Mouse (Mus musculus) lung, postnatal 0 days (tissue): ENCODE results near the gene Mlst8. TPM values are rescaled to one million over a fixed set of nuclear protein-coding genes. Genes with fewer than 3 reads are reported as not detected.

Experiments used
- ATAC-seq: fragments of 200-750 bp; cut with Nextera tagmentation; 2 replicates; pipeline ENCODE4 v1.8.0; 2017; ENCODE audit warnings: moderate library complexity
- DNase-seq: peaks from one replicate; pipeline ENCODE4 v3.0.0-alpha.2; 2016; ENCODE audit warnings: low spot score
- H3K27ac ChIP-seq: fragments of 300-500 bp; sonication (generic); 2 replicates; pipeline ENCODE4 v1.5.1; 2014; ENCODE audit warnings: antibody characterized with exemption, mild to moderate bottlenecking, low read length, mixed read lengths
- H3K27me3 ChIP-seq: fragments of 300-500 bp; sonication (generic); replicated peaks from 2 replicates; pipeline ENCODE4 v1.6.1; 2014; ENCODE audit warnings: low read length, mixed read lengths; ENCODE audit not compliant: insufficient read depth
- H3K36me3 ChIP-seq: fragments of 300-500 bp; sonication (generic); 2 replicates; pipeline ENCODE4 v1.6.1; 2014; ENCODE audit warnings: low read length, mixed read lengths; ENCODE audit not compliant: insufficient read depth
- H3K4me1 ChIP-seq: fragments of 300-500 bp; sonication (generic); 2 replicates; pipeline ENCODE4 v1.6.1; 2014; ENCODE audit warnings: antibody characterized with exemption, low read depth, low read length, mixed read lengths; ENCODE audit not compliant: insufficient read depth
- H3K4me2 ChIP-seq: fragments of 300-500 bp; sonication (generic); replicated peaks from 2 replicates; pipeline ENCODE4 v1.6.1; 2014; ENCODE audit warnings: low read depth, mild to moderate bottlenecking, low read length, moderate library complexity, mixed read lengths
- H3K4me3 ChIP-seq: fragments of 300-500 bp; sonication (generic); 2 replicates; pipeline ENCODE4 v1.5.1; 2014; ENCODE audit warnings: low read depth, low read length
- H3K9ac ChIP-seq: fragments of 300-500 bp; sonication (generic); replicated peaks from 2 replicates; pipeline ENCODE4 v1.6.1; 2014; ENCODE audit warnings: low read depth, mild to moderate bottlenecking
- H3K9me3 ChIP-seq: fragments of 300-500 bp; sonication (generic); 2 replicates; pipeline ENCODE4 v1.6.1; 2016; ENCODE audit warnings: low read length, mixed read lengths
- CTCF ChIP-seq: IDR thresholded peaks from 2 replicates; pipeline ENCODE4 v1.5.1; 2016; ENCODE audit warnings: antibody characterized with exemption, mild to moderate bottlenecking
- EP300 ChIP-seq: IDR thresholded peaks from 2 replicates; pipeline ENCODE4 v1.6.1; 2016; ENCODE audit warnings: antibody characterized with exemption, mild to moderate bottlenecking, control low read depth
- WGBS: fragments of 180-500 bp; shearing (Covaris S2); extraction: QIAGEN DNeasy Blood & Tissue Kit; methylation state at CpG from one replicate; pipeline ENCODE4 v1.1.7; 2014; 5-methylcytosine and 5-hydroxymethylcytosine counted together
- polyA plus RNA-seq: library from polyadenylated mRNA; unstranded; fragments of >200 nt; fragmentation: Nextera tagmentation; extraction: Ambion mirVana; gene quantifications from 2 replicates; pipeline ENCODE4 v1.2.1, GENCODE M21; 2015

Gene Mlst8
- polyA plus RNA-seq, 1 experiment from 2014 or later, result 14.4 TPM

GRCm38 (mm10) chr17:24424489-24424888 lies 54.4 kb downstream of the Mlst8 start:
- Histone ChIP-seq H3K4me3 (no peak overlapping the region), H3K9ac (no peak overlapping the region), H3K4me2 (no peak overlapping the region), H3K4me1 (no peaks in the 10 kb centered on the region; the same call in 1 of the 2 replicates), H3K9me3 (no peaks in the 10 kb centered on the region), H3K27ac (no peak overlapping the region), H3K27me3 (no peaks in the 10 kb centered on the region), H3K36me3 (peaks cover 14% of the 10 kb centered on the region; the same call in 1 of the 2 replicates)
- DNase-seq, result no peak
- no peak for TF ChIP-seq CTCF
- no peak for TF ChIP-seq EP300
- no peak for ATAC-seq
- 95% methylated on average over 5 of the region's 5 CpGs for WGBS

Other genes starting within 250 kb of the Mlst8 start
- gene Ccnf, start 227.6 kb downstream of the Mlst8 start, polyA plus RNA-seq, result 2.8 and 4.5 TPM in 2 replicates
- 1.5 and 1.7 TPM in 2 replicates for gene Abca17, start 128.0 kb downstream of the Mlst8 start, polyA plus RNA-seq
- 66.4 and 71.5 TPM in 2 replicates for gene Abca3, start 127.1 kb downstream of the Mlst8 start, polyA plus RNA-seq
- 99.6 and 109 TPM in 2 replicates for gene Rnps1, start 64.5 kb downstream of the Mlst8 start, polyA plus RNA-seq
- 81.7 and 92.6 TPM in 2 replicates for gene Eci1, start 52.4 kb downstream of the Mlst8 start, polyA plus RNA-seq
- gene Dnase1l2, start 36.0 kb downstream of the Mlst8 start, polyA plus RNA-seq, result 1.1 and 1.4 TPM in 2 replicates
- 15.7 and 17.5 TPM in 2 replicates for gene E4f1, start 8.8 kb downstream of the Mlst8 start, polyA plus RNA-seq
- 40.4 and 42.5 TPM in 2 replicates for gene Pgp, start 8.7 kb downstream of the Mlst8 start, polyA plus RNA-seq
- gene Bricd5, start 5.2 kb downstream of the Mlst8 start, polyA plus RNA-seq, result not detected in 2 replicates
- gene Caskin1, start 9.5 kb upstream of the Mlst8 start, polyA plus RNA-seq, result 0.15 and 0.33 TPM in 2 replicates
- gene Traf7, start 48.9 kb upstream of the Mlst8 start, polyA plus RNA-seq, result 65.3 and 66.8 TPM in 2 replicates
- gene Rab26, start 55.1 kb upstream of the Mlst8 start, polyA plus RNA-seq, result 1.2 and 1.3 TPM in 2 replicates
- 26.3 and 27.4 TPM in 2 replicates for gene Pkd1, start 70.8 kb upstream of the Mlst8 start, polyA plus RNA-seq
- 31.7 and 32.8 TPM in 2 replicates for gene Tsc2, start 153.6 kb upstream of the Mlst8 start, polyA plus RNA-seq
- gene Nthl1, start 153.6 kb upstream of the Mlst8 start, polyA plus RNA-seq, result 13.6 and 13.8 TPM in 2 replicates
- 316 and 341 TPM in 2 replicates for gene Slc9a3r2, start 171.2 kb upstream of the Mlst8 start, polyA plus RNA-seq
- gene Npw, start 179.4 kb upstream of the Mlst8 start, polyA plus RNA-seq, result 8.6 and 10.3 TPM in 2 replicates
- 10.5 and 11.9 TPM in 2 replicates for gene Zfp598, start 190.6 kb upstream of the Mlst8 start, polyA plus RNA-seq
- 0.19 and 0.33 TPM in 2 replicates for gene Syngr3, start 210.9 kb upstream of the Mlst8 start, polyA plus RNA-seq
- gene Gfer, start 217.1 kb upstream of the Mlst8 start, polyA plus RNA-seq, result 26.1 and 29.0 TPM in 2 replicates
- gene Noxo1, start 217.2 kb upstream of the Mlst8 start, polyA plus RNA-seq, result 5.0 and 5.3 TPM in 2 replicates
- 26.8 and 33.4 TPM in 2 replicates for gene Tbl3, start 228.6 kb upstream of the Mlst8 start, polyA plus RNA-seq
- not detected in 2 replicates for gene Rnf151, start 239.0 kb upstream of the Mlst8 start, polyA plus RNA-seq
- gene Rps2, start 239.0 kb upstream of the Mlst8 start, polyA plus RNA-seq, result 755 and 834 TPM in 2 replicates
- gene Ndufb10, start 245.4 kb upstream of the Mlst8 start, polyA plus RNA-seq, result 205 and 206 TPM in 2 replicates
- gene Rpl3l, start 248.7 kb upstream of the Mlst8 start, polyA plus RNA-seq, result 0.19 and 0.31 TPM in 2 replicates